Mouse (Mus musculus): ENCODE results near the gene Pomt2. TPM values are rescaled to one million over a fixed set of nuclear protein-coding genes. Genes with fewer than 3 reads are reported as not detected.
A peak's percentile ranks its signal among the peaks of the same experiment; 100 is the strongest.

Pomt2 gene
- total RNA-seq, 4 experiments from 2014 or later, result 18.0 to 19.8 (median 18.7) TPM

DNA sequence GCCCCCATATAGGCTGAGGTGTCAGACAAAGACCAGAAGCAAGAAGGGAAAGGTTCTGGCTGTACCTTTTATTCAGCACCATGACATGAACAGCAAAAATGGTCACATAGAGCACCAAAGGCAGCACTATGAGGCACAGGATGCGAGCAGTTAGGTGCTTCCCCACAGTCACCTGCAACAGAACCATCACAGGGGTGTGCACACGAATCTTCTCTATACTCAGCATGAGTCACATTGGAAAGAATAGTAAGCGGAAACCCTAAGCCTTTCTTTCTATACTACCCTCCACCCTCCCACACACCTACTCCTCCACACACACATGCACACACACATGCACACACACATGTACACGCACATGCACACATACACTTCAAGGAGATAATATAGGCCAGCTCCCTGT, 17.5 kb downstream of the Pomt2 start:
- no peak for DNase-seq (ENCODE audit: low spot score in 2 of 2)

DNA sequence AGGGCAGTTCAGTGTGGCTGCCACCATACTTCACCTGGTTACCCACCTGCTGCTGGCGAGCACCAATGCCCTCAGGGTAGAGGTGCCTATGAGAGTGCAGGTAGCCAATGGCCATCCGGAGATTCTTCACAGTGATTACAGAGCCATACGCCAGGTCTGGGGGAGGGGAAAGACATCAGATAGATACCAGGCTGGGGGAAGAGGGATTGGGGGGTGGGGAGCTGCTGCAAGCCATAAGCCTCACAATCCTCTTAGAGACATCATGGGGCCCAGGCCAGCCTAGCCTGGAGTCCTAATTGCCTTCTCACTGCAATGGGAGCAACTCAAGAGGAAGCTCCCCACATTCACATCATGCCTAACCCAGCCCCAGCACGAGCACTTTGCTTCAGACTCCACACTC, 20.5 kb downstream of the Pomt2 start:
- no peak for DNase-seq (ENCODE audit: low spot score in 2 of 2)

- DNase-seq (ENCODE audit: low spot score in 2 of 2), result no peak
Measured at GRCm38 (mm10) chr12:87121918-87122589, 25.7 kb downstream of the Pomt2 start.

DNA sequence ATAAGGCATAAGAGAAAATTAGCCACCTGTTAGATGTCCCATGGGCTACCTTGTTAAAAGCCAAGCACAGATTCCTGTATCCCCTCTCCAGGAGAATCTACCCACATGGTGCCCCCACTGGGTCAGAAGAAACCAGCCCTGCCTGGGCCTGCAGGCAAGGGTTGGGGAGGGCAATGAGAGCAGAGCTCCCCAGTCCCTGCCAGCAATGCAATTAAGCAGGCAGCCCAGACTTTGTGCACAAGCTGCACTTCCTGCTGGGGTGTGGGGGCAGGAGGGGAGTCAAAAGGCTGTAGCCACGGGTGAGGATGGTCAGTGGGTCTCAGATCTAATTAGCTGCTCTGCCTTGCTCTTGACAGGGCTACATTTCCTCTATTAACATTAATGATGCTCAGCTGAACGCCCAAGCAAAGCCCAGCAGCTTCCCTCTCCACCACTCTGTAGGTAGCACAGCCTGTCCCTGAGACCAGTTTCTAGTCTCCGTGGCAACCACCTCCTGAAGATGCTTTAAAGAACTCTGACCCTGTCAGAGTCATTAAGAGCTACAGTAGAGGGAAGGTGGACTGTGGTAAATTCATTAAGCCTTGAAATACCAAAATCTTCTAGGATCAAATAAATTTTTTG, 40.3 kb downstream of the Pomt2 start:
- DNase-seq (ENCODE audit: low spot score in 2 of 2), result no peak

GRCm38 (mm10) chr12:87104796-87105195, 43.0 kb downstream of the Pomt2 start:
- DNase-seq (ENCODE audit: low spot score in 2 of 2), result no peak

DNA sequence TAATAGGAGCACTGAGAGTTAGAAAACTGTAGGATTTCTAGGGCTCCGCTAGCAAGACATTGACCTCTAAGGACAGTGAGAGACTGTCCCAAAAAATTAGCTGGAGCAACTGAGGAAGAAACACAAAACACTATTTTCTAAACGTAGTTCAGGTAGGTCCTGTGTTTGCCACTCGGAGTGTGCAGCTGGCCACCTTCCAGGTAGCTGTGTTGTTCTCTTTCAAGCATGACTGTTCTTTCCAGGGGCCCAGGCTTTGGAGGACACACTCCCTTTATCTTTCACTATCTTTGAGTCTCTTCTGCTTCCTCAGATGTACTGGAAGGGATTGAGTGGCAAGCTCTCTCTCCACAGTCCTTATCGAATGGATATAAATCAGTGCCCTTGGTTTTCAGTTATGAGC, 44.3 kb downstream of the Pomt2 start:
- DNase-seq (ENCODE audit: low spot score in 2 of 2), result no peak

- no peak for DNase-seq (ENCODE audit: low spot score in 2 of 2)
Measured at GRCm38 (mm10) chr12:87102165-87102631, 45.6 kb downstream of the Pomt2 start, which contains the start of gene Ngb. Gene Ngb, minus strand, starts transcription at chr12:87102539.

DNA sequence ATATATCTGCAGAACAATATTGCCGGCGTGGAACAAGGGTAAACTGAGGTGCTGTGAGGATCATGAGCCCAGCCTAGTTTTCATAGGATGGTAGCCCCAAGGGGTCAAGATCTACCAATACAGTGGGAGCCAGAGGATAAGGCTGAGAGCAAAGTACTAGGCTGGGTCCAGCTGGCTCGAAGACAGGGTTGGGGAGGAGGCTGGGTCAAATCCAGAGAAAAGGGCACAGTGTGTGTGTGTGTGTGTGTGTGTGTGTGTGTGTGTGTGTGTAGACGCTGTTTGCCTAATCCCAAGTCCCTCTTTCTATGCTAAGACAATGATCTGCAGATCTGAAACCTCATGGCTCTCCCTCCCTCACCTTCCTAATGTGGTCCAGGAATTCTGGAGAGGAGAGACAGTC, 47.4 kb downstream of the Pomt2 start:
- DNase-seq (ENCODE audit: low spot score in 2 of 2), result no peak

DNA sequence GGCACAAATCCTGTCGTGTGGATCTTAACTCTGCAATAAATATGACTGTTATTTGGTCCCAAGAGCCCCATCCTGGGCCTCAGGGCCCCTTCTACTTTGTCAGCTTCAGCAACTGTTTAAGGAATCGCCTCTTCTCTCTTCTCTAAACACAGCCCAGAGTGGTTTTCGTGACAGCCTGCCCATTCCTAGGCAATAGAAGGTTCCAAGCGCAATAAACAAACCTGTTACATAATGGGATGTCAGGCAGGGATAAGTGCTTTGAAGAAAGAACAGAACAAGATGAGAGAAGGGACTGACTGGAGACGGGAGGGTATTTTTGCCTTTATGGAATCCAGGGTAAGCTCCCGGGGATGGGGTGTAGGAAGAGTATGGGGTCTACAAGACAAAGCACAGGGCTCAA, 54.1 kb downstream of the Pomt2 start:
- DNase-seq (ENCODE audit: low spot score in 2 of 2), result no peak

GRCm38 (mm10) chr12:87093249-87093648, 54.5 kb downstream of the Pomt2 start:
- DNase-seq (ENCODE audit: low spot score in 2 of 2), result no peak

GRCm38 (mm10) chr12:87091916-87092315, 55.9 kb downstream of the Pomt2 start:
- no peak for DNase-seq (ENCODE audit: low spot score in 2 of 2)

- DNase-seq (ENCODE audit: low spot score in 2 of 2), result no peak
Measured at GRCm38 (mm10) chr12:87089701-87090100, 58.1 kb downstream of the Pomt2 start.

GRCm38 (mm10) chr12:87089255-87089654, 58.5 kb downstream of the Pomt2 start:
- no peak for DNase-seq (ENCODE audit: low spot score in 2 of 2)

GRCm38 (mm10) chr12:87088331-87088730, 59.4 kb downstream of the Pomt2 start:
- no peak for DNase-seq (ENCODE audit: low spot score in 2 of 2)

GRCm38 (mm10) chr12:87087236-87087635, 60.5 kb downstream of the Pomt2 start:
- DNase-seq (ENCODE audit: low spot score in 2 of 2), result no peak

- no peak for DNase-seq (ENCODE audit: low spot score in 2 of 2)
Measured at GRCm38 (mm10) chr12:87082797-87083196, 65.0 kb downstream of the Pomt2 start.

DNA sequence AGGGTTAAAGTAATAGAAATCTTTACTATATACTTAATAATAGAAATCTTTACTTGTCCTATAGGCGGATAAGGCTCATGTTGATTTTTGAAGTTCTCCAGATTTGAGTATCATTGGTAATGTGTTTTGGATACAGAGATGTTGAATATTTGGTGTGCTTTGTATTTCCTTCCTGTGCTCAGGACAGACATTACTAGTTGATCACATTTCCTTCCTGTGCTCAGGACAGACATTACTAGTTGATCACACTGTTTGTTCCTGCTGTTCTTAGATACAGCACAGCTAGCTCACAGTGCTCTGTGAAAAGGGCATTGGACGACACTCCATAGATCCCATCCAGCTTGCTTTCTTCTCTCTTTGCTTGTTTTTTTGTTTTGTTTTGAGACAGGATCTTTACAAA, 71.2 kb downstream of the Pomt2 start:
- DNase-seq (ENCODE audit: low spot score in 2 of 2), result no peak

GRCm38 (mm10) chr12:87070520-87070919, 77.2 kb downstream of the Pomt2 start:
- DNase-seq (ENCODE audit: low spot score in 2 of 2), result no peak

DNA sequence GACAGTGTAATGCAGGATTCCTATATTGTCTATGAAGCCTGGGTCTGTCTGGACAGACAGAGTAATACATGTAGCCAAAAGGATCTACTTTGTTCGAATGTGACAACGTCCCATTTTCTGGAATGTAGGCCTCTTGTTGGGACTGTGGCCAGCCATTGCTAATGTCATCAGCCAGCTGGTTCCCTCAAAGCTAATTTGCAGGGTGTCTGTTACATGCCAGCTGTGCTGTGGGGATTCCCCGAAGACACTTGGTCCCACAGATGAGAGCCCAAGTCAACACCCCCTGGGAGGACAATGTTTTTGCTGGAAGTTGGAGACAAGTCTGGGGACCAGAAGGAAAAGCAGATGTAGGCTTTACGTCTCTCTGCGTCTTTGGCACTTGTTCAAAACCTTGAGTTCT, 81.3 kb downstream of the Pomt2 start:
- DNase-seq (ENCODE audit: low spot score in 2 of 2), result peak; percentile 54 to 67

DNA sequence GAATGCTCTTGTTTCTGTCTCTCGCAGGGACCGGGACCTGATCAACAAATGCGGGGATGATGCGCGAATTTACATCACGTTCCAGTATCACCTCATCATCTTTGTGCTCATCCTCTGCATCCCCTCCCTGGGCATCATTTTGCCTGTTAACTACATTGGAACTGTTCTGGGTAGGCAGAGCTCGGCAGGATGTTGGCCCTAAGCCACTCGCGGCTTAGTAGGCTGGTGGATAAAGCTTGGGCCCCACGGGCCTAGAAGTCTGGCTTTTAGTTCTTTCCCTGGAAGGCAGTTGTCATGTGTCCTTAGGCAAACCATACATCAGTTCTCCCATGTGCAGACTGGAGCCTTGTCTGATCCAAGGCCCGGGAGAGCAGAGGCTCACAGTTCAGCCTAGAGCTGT, 82.3 kb downstream of the Pomt2 start:
- no peak for DNase-seq (ENCODE audit: low spot score in 2 of 2)

GRCm38 (mm10) chr12:87057066-87057465, 90.7 kb downstream of the Pomt2 start:
- no peak for DNase-seq (ENCODE audit: low spot score in 2 of 2)

All from layer of hippocampus, adult 8-10 months (tissue).